Mouse (Mus musculus) cerebellum, postnatal 4 days (tissue): Measurements from ENCODE around the gene Sgms2.
A peak's percentile ranks its signal among the peaks of the same experiment; 100 is the strongest.

Experiments
- DNase-seq, 2 experiments: peaks; one replicate each; pipeline ENCODE4 v3.0.0; 2022; ENCODE audit warnings: low spot score in 2 of 2, mixed read lengths in 1 of 2

Gene Sgms2

DNA sequence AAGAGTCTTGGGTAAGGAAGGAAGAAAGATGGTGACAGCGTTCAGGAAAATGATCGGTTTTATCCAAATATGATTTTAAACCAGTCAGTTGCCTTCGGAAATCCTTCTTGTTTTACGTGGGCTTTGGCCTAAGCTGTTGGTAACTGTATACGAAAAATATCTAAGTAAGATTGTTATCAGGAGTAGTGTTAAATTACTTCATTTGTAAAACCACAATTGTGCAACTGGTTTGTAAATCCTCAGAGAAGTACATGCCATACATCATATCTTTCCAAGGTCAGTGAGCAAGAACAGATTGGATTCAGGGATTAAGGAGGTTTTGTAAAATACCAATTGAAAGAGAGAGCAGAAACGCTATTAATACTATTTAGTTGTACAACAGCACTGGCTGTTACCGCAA lies 185.0 kb downstream of the Sgms2 start:
- no peak for DNase-seq

GRCm38 (mm10) chr3:131303320-131303714 lies 187.9 kb downstream of the Sgms2 start:
- no peak for DNase-seq

DNA sequence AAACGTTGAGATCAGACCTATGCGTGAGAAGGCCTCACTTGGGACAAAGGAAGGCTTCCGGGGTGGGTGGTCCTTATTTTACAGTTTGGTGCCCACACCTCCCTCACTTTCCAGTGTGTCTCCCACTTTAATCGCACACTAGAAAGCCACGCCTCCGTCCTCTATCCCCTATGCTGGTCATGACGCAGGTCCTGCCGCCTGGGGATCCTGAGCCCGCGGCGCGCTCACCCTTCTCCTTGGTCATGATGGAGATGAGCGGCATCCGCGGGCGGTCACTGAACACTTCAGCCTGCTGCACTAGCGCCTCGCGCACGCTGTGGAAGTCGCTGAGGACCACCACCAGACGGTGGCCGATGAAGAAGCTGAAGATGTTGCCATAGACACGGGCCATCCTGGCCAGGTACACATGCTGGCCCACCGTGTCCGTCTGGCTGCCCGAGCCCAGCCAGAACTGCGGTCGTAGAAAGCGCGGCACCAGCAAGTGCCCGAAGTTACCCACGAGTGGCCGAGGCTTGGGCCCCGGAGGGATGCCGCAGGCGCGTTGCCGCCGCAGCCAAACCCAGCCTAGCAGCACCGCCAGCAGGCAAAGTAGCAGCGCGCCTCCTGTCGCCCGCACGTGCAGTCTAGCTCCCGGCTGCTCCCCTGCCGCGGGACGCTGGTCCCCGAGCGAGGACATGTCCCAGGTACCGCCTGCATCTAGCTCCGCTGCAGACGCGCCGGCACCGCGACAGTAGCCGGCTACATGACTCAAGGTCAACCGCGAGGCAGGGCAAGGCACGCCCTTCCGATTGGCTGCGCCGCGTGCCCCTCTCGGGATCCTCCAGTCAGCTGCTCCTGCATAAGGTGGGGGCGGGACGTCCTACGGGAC lies 188.5 kb downstream of the Sgms2 start, which contains the start of gene Cyp2u1:
Cyp2u1 (minus strand) TSS at position 776 of the 868 bp plus-strand sequence.
- DNase-seq: peak; percentile 68 to 86

- DNase-seq: no peak
Observed at GRCm38 (mm10) chr3:131299908-131300307, 191.3 kb downstream of the Sgms2 start.

- no peak for DNase-seq
Observed at GRCm38 (mm10) chr3:131299078-131299477, 192.1 kb downstream of the Sgms2 start.

- DNase-seq: no peak
Observed at GRCm38 (mm10) chr3:131296893-131297292, 194.3 kb downstream of the Sgms2 start.

DNA sequence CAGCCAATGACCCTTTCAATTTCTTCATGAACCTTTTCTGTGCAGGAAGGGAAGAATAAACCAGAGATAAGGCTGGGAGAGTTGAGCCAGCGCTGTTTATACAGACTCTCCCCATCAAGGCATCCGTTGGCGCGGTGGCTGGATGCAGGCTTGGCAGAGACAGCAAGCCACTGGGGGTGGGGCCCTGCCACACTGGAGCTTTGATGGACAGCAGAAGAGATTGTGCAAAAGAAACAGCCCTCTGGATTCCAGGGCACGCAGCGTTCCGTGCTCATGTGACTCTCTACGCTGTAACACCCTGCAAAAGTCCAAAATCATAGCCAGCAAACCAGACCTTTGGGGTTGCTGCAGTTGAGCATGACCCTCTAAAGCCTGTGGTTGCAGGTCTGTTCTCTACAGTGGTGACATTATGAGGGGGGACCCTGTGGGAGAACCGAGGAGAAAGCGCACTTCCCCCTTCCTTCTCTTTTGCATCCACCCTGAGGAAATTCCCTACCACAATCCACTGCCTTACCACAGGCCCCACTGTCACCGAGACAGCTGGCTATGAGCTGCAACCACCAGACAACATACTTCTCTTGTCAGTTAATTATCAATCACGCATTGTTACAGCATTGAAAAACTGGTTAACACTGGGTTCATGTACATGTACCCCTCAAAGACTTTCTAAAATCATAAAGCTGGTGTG lies 195.6 kb downstream of the Sgms2 start:
- no peak for DNase-seq

DNA sequence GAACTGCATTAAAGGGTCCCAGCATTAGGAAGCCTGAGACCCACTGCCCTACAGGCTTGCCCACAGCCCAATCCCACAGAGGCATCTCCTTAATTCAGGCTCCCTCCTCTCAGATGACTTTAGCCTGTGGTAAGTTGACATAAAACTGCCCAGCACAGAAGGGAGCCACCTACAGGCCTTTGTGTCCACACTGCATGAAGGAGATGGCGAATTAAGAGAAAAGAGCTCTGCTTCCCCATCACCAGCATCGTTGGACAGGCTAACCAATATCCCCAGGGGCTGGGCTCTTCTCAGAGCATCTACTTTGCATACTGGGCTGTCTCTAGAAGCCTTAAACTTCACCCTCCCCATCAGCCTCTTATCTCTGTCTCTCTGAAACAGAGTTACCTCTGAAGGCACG lies 196.7 kb downstream of the Sgms2 start:
- DNase-seq: no peak

DNA sequence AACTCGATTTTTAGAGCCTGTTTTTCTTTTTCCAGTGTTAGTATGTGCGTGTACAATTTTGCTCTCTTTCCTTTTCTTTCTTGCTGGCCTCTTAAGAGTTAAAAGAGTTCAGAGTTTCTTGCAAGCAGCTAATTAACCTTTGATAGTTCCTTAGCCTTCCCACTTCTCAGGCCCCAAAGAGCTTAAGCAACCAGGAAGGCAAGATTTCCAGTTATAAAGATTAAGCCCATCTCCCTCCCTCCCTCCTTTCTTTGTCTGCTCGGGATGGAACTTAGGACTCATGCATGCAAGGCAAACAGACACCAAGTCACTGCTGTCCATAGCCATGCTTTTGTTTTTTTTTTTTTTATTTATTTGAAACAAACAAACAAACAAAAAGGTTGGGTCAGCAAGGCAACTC lies 198.3 kb downstream of the Sgms2 start:
- DNase-seq: no peak

- DNase-seq: no peak
Observed at GRCm38 (mm10) chr3:131292349-131292748, 198.9 kb downstream of the Sgms2 start.

GRCm38 (mm10) chr3:131291890-131292289 lies 199.3 kb downstream of the Sgms2 start:
- DNase-seq: no peak

GRCm38 (mm10) chr3:131274151-131274550 lies 217.1 kb downstream of the Sgms2 start:
- DNase-seq: no peak

DNA sequence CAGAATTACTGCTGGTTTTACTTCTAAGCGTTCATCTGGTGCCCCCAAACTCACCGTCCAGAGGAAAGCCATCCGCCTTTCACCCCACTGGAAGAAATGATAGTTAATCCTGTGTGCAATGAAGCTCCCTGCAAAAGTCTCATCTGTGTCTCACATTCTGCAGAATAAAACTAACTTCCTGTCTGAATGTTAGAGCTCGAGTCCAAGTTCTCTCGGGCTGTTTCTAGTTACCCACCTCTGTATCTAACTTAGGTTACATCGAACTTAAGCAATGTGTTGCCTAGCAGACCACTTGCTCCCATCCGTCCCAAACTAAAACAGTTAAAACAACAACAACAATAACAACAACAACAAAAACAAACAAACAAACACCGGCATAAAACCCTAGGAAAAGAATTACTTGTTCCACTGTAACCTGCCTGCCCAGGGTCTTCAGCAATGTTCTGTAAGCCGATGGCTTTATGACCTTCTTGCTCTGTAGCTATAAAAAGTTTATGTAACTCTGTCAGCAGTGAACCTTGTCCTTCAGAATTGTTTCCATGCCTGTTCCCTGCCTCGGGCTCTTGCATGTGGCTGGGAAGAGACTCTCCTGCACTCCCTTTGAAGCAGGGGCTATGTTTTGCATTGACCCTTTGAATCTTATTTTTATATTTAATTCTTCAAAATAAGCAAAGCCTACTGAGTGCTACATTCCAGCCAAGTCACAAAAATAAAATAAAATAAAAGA lies 218.7 kb downstream of the Sgms2 start:
- no peak for DNase-seq

GRCm38 (mm10) chr3:131271559-131272373 lies 219.4 kb downstream of the Sgms2 start, which contains the start of gene Hadh:
TSS of gene Hadh (minus strand) at chr3:131272101.
- peak; percentile 35 to 83 for DNase-seq

DNA sequence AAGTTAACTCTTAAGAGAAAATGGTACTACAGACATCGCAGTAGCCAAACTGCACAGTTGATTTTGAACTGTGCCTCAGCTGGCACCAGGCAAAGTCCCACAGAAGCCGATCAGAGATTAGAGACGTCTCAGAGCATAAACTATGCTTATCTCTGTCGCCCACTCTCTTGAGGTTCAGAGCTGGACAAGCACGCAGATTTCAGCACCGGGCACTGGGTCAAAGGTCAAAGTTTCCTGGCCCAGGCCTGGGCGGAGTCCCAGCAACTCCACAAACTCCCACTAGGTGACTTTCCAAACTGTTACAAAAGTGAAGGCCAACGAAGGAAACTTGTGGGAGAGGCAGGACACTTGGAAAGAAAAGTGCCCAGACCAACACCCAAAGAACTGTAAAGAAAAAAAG lies 220.1 kb downstream of the Sgms2 start:
- no peak for DNase-seq

GRCm38 (mm10) chr3:131270381-131270780 lies 220.8 kb downstream of the Sgms2 start:
- DNase-seq: no peak
